ENCODE assay signal across 8 mouse cellular contexts in the genomic region with DNA sequence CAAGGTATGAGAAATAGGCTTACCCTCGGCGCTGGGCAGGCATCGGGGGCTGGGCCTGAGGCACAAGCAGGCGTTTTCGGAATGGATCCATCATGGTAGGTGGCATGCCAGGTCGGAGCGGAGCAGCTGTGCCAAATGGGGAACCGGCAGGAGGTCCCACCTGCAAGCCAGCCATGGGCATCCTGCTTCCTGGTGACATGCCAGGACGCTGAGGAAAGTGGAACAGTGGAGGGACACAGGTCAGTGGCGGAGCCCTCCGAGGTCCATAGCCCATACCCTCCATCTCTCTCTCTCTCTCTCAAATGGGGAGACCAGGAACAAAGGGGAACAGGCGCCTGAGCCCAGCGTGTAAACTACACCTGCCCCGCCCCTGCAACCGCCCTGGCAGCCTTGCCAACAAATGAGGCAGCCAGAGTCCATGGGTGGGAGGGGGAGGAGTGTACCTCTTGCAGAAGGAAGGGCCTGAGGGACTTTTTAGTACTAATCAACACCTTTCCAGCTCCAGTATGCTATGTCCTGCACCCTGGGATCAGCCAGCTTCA. TPM values are rescaled to one million over a fixed set of nuclear protein-coding genes. Genes with fewer than 3 reads are reported as not detected.
DNase-seq lines count a peak whose midpoint lies in the region; ATAC-seq lines count a peak whose summit lies in the region.

No protein-coding gene starts in this region.

- no peak for ATAC-seq in hindbrain, embryonic 12.5 days (ENCODE audit: low FRiP score)

- H3K9ac ChIP-seq in hindbrain, embryonic 12.5 days, result 0 out of 2 replicates have a peak overlapping the region, but pooled peaks have one; percentile 35

- peaks cover 43% of the 10 kb centered on the region for H3K4me1 ChIP-seq in embryonic facial prominence, embryonic 10.5 days
- peaks cover 41% of the 10 kb centered on the region for H3K4me1 ChIP-seq in hindbrain, embryonic 12.5 days

- H3K36me3 ChIP-seq in embryonic facial prominence, embryonic 10.5 days (replicated peaks), result peaks cover 72% of the 10 kb centered on the region
- H3K36me3 ChIP-seq in hindbrain, embryonic 12.5 days, result peaks cover 51% of the 10 kb centered on the region

- no peaks in the 10 kb centered on the region for H3K9me3 ChIP-seq in embryonic facial prominence, embryonic 10.5 days
- H3K9me3 ChIP-seq in hindbrain, embryonic 12.5 days (replicated peaks), result no peaks in the 10 kb centered on the region

- 80% methylated on average over 15 of the region's 15 CpGs for WGBS in embryonic facial prominence, embryonic 10.5 days
- 66% methylated on average over 14 of the region's 15 CpGs for WGBS in hindbrain, embryonic 12.5 days

- no peaks in the 10 kb centered on the region for H3K27me3 ChIP-seq in embryonic facial prominence, embryonic 10.5 days (replicated peaks; ENCODE audit: low read depth, poor library complexity, severe bottlenecking)
- H3K27me3 ChIP-seq in hindbrain, embryonic 12.5 days, result no peaks in the 10 kb centered on the region

- H3K4me3 ChIP-seq in embryonic facial prominence, embryonic 10.5 days, result peak overlapping the region; percentile 17; the same call in 1 of the 2 replicates
- no peak overlapping the region for H3K4me3 ChIP-seq in hindbrain, embryonic 12.5 days

- DNase-seq in urinary bladder, adult 18-20 months (ENCODE audit: low spot score in 2 of 2), result peak; percentile 62 to 78
- DNase-seq in urinary bladder, postnatal 4 days (ENCODE audit: low spot score in 2 of 2), result no peak
- DNase-seq in embryonic facial prominence, embryonic 10.5 days (ENCODE audit: low spot score), result no peak
- peak; percentile 80 to 88 for DNase-seq in lung, adult 18-20 months
- DNase-seq in urinary bladder, postnatal 25 days (ENCODE audit: low spot score), result peak; percentile 54
- no peak for DNase-seq in c-Kit-positive CD71-positive TER-119-positive erythroid progenitor cells, embryonic 14.5 days (ENCODE audit: low spot score)
- DNase-seq in spleen, adult 12 weeks (ENCODE audit: low spot score), result no peak

- no peak overlapping the region for H3K4me2 ChIP-seq in hindbrain, embryonic 12.5 days (replicated peaks)

- peak overlapping the region; percentile 77; the same call in 1 of the 2 replicates for H3K27ac ChIP-seq in embryonic facial prominence, embryonic 10.5 days (replicated peaks)
- peak overlapping the region; percentile 86 for H3K27ac ChIP-seq in hindbrain, embryonic 12.5 days

RNA-seq across cellular contexts. Expression of a gene that starts 5.4 kb away (rescaled TPM):
- polyA plus RNA-seq in embryonic facial prominence, embryonic 10.5 days (2016; fragmentation: Nextera tagmentation; extraction: Ambion mirVana), result 35.9 and 37.1 TPM in 2 replicates
- polyA plus RNA-seq in hindbrain, embryonic 12.5 days (2016; fragmentation: Nextera tagmentation; extraction: Ambion mirVana), result 35.1 and 35.9 TPM in 2 replicates

RNA-seq across cellular contexts. Expression of a gene that starts 9.1 kb away (rescaled TPM):
- polyA plus RNA-seq in embryonic facial prominence, embryonic 10.5 days (2016; fragmentation: Nextera tagmentation; extraction: Ambion mirVana), result 0.21 and 0.28 TPM in 2 replicates
- 0.15 and 0.29 TPM in 2 replicates for polyA plus RNA-seq in hindbrain, embryonic 12.5 days (2016; fragmentation: Nextera tagmentation; extraction: Ambion mirVana)

RNA-seq across cellular contexts. Expression of a gene that starts 11.4 kb away (rescaled TPM):
- polyA plus RNA-seq in embryonic facial prominence, embryonic 10.5 days (2016; fragmentation: Nextera tagmentation; extraction: Ambion mirVana), result 419 and 430 TPM in 2 replicates
- polyA plus RNA-seq in hindbrain, embryonic 12.5 days (2016; fragmentation: Nextera tagmentation; extraction: Ambion mirVana), result 314 and 337 TPM in 2 replicates

RNA-seq across cellular contexts. Expression of a gene that starts 11.5 kb away (rescaled TPM):
- polyA plus RNA-seq in embryonic facial prominence, embryonic 10.5 days (2016; fragmentation: Nextera tagmentation; extraction: Ambion mirVana), result 85.3 and 92.0 TPM in 2 replicates
- 52.5 and 53.4 TPM in 2 replicates for polyA plus RNA-seq in hindbrain, embryonic 12.5 days (2016; fragmentation: Nextera tagmentation; extraction: Ambion mirVana)

RNA-seq across cellular contexts. Expression of a gene that starts 34.3 kb away (rescaled TPM):
- not detected in 2 replicates for polyA plus RNA-seq in embryonic facial prominence, embryonic 10.5 days (2016; fragmentation: Nextera tagmentation; extraction: Ambion mirVana)
- not detected in 2 replicates for polyA plus RNA-seq in hindbrain, embryonic 12.5 days (2016; fragmentation: Nextera tagmentation; extraction: Ambion mirVana)

Comparison
In these comparisons a context has a peak if more than half of its experiments do, and no peak if none do; other contexts are left out.
1. DNase-seq: peak in urinary bladder, adult 18-20 months (2 of 2), lung, adult 18-20 months (2 of 2) and urinary bladder, postnatal 25 days (single experiment); none in urinary bladder, postnatal 4 days (0 of 2), embryonic facial prominence, embryonic 10.5 days (single experiment), c-Kit-positive CD71-positive TER-119-positive erythroid progenitor cells, embryonic 14.5 days (single experiment) and spleen, adult 12 weeks (single experiment).